ENCODE assay signal across 18 mouse cellular contexts in genomic region chr8:92976656-92977055, GRCm38 (mm10). TPM values are rescaled to one million over a fixed set of nuclear protein-coding genes. Genes with fewer than 3 reads are reported as not detected.
DNase-seq lines count a peak whose midpoint lies in the region.
"Had no signal": no experiment of that assay in that cellular context is flagged by ENCODE, and none has a peak within 500 bp of the region (broad histone marks: within the 10 kb centered on the region; RNA-seq: fewer than 3 reads in every experiment).

No protein-coding gene starts in this region.

- peak; percentile 20 for DNase-seq in gastrocnemius, adult 18-20 months (ENCODE audit: low spot score)
- DNase-seq in gastrocnemius, postnatal 36 days: no peak
- DNase-seq in gastrocnemius, postnatal 25 days: peak; percentile 10
- no peak for DNase-seq in gastrocnemius, adult 8-10 months (ENCODE audit: low spot score in 2 of 2)
- peak; percentile 67 for DNase-seq in NIH3T3 (ENCODE audit: low read depth)
- DNase-seq in skeletal muscle tissue, adult 2 months (ENCODE audit: low read depth, low spot score): peak; percentile 43
- no peak for DNase-seq in adrenal gland, postnatal 10 days
- DNase-seq: adrenal gland, adult 8-10 months; adrenal gland, postnatal 25 days; cerebellum, adult 11 months; cerebellum, adult 18-20 months; cerebellum, adult 8-10 months; cerebellum, adult 9-11 months; cerebellum, postnatal 36 days; embryo, embryonic 11 days; forebrain, postnatal 0 days had no signal

- intact Hi-C loops in gastrocnemius, postnatal 36 days (cut with DNase I): no loop called here

RNA-seq across cellular contexts. Expression of gene Slc6a2, which starts 16.8 kb away (rescaled TPM):
- under 1 TPM; 0.34 to 0.52 TPM for total RNA-seq in gastrocnemius, adult 18-20 months (2021)
- under 1 TPM; 0.17 to 0.28 TPM for total RNA-seq in gastrocnemius, postnatal 36 days (2021)
- total RNA-seq in gastrocnemius, postnatal 25 days (2021): under 1 TPM; 0.11 to 0.26 TPM
- total RNA-seq in gastrocnemius, adult 8-10 months (2022): under 1 TPM; 0.29 to 0.54 (median 0.30) TPM
- total RNA-seq in adrenal gland, postnatal 10 days (2021): 10 to 100 TPM; 24.6 to 60.2 TPM
- total RNA-seq: common myeloid progenitor, adult 5-6 weeks; forebrain, postnatal 0 days; MEL had no signal

Comparison
In these comparisons a context has a peak if more than half of its experiments do, and no peak if none do; other contexts are left out.
1. DNase-seq: peak in gastrocnemius, adult 18-20 months (single experiment), gastrocnemius, postnatal 25 days (single experiment), NIH3T3 (single experiment) and skeletal muscle tissue, adult 2 months (single experiment); none in gastrocnemius, postnatal 36 days (0 of 2), gastrocnemius, adult 8-10 months (0 of 2) and adrenal gland, postnatal 10 days (single experiment).
2. RNA of gene Slc6a2, which starts 16.8 kb away (total RNA-seq): 24.6 to 60.2 TPM in adrenal gland, postnatal 10 days; 0.34 to 0.52 TPM in gastrocnemius, adult 18-20 months, 0.29 to 0.54 TPM in gastrocnemius, adult 8-10 months, 0.17 to 0.28 TPM in gastrocnemius, postnatal 36 days and 0.11 to 0.26 TPM in gastrocnemius, postnatal 25 days; every median in the first group is over 10 times any median in the second.